Mouse (Mus musculus) gastrocnemius, postnatal 25 days (tissue): ENCODE results near the gene Cpeb4. TPM values are rescaled to one million over a fixed set of nuclear protein-coding genes. Genes with fewer than 3 reads are reported as not detected.

Experiments
- DNase-seq: peaks from one replicate; pipeline ENCODE4 v3.0.0; 2022
- total RNA-seq, 2 experiments: library from RNA; stranded (reverse); gene quantifications; 1 replicate in 1 of 2; 2 replicates in 1 of 2; pipeline ENCODE4 v1.2.3; 2021

Gene Cpeb4
- total RNA-seq, 2 experiments from 2014 or later: 65.3 to 91.5 TPM

DNA sequence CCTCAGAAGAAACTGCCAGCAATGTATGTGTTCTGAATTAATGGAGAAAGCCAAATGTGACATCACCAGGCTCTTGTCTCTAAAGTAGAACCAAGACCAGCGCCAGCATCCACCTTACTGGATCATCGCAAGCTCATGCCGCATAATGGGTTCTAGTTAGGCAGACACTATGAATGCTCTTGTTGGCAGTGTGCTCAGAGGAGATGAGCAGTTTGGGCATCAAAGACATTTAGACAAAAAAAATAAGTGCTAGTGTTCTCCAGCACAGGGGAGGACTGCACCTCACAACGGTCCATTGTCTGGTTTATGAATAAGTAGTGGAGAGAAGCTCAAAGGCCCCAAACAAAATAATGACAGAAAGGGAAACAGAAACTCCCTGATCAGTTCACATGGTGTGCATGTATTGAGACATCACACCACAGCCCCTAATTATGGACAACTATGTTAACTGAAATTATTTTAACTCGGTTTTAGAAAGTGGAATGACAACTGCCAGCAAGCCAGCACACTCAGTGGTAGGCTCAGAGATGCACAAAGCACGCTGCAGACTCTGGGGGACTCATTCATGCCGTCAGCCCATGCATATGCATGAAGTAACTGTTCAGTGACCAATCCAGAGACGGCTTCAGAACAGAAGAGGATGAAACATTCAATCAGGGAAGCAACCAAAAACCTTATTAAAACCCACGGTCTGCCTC is 25.1 kb upstream of the Cpeb4 start:
- DNase-seq: no peak

DNA sequence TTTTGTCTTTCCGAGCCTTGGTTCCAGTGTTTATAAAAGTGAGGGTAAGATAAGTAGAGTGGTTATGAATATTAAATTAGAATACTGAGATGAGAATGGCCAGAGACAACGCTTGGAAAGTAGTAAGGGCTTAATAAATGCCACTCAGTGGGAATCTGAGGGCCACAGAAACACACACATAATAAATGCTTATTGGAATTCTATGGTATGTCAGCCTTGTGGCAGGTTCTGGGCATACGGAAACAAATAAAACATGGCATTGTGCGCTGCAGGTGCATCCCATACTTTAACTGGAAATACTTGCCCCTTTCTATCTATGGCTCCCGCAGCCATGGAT is 24.6 kb upstream of the Cpeb4 start:
- no peak for DNase-seq

DNA sequence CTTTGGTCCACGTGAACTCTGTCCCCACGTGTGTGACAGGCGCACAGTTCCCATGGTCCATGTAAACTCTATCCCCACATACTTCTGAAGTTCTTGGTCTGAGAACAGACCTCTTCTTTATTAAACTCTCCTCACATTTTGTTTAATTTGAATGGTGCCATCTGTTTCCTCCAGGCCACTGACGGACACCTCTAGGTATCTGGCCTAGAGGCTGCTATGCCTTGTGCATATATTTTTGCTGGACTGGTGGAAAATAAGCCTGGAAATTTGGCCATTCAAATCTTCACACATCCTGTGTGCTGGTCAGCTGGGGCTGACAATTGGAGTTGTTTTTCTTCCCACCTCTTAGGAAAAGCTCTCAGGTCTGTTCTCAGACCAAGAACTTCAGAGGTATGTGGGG is 23.3 kb upstream of the Cpeb4 start:
- no peak for DNase-seq

DNA sequence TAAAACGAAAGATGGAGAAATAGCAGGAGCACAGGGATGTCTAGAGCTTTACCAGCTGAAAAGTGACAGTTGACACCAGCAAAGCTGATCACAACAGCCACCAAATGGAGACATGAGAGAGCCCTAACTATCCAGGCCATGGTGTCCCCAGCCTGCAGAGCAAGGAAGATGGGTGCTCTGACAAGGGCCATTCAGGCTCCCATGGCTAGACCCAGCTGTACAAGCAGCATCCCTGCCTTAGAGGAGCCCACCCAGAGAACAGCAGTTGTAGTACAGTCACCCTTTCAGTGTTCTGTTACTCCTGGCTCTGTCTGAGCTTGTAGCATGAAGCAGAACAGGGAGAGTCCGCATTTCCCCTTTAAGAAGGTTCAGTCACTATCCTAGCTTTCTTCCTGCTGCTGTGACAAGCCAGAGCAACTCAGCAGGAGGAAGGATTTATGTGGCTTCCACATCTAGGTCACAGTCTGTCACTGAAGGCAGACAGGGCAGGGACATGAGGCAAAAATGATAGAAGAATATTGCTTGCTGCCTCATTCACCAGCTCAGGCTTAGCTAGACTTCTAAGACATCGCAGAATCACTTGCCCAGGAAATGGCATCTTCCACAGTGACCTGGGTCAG is 21.7 kb upstream of the Cpeb4 start:
- no peak for DNase-seq

DNA sequence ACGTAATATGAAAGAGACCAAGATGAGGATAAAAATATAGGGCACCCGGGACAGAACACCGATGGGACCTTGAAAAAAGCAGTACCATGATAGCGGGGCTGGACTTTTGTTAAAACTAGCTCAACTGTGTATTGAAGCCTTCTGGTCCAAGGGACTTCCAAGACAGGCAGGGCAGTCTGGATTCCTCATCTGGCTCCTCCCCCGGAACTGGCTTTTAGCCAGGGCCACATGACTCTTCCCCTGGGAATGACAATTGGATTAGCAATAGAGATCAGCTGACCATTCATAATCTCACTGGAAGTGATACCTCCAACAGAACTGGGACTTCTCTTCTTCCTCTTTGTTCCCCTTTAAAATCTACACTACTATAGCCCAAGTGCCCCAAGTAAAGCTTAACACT is 21.0 kb upstream of the Cpeb4 start:
- DNase-seq: peak; percentile 39

DNA sequence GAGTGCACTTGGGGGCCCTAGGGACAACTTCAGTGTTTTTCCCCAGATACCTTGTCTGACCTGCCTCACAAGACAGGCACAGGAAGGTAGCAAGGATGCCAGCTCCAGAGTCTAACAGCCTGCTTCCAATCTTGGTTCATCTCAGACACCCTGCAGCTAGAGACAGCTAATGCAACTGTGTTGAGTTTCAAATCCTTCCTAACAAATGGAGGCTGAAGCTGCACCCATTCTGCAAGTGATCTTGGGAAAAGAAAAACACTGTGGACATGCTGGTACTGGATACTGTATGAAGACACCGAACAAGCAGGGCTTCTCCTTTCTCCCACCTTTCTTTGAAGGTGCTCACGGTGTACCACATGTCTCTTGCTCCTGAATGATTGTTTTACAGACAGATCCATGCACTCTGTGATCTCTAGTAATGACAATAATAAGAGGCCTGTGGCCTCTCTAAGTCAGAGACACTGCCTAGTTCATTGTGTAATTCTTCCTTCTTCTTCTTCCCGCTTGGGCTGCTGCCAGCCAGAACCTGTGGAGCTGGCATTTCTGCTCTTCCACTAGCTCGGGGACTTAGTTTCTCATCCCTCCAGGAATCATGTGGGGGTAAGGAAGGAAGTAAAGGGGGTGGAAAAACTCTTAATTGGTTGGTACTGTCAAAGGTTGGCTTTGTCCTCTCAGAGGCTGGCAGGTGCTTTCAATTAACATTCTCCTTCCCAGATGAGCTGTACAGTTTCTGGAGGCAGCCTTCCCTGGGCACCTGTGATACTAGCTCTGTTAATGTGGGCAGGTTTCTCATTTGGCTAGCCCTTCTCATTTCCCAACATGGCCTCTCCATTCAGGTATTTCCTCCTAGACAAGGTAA is 20.1 kb upstream of the Cpeb4 start:
- DNase-seq: no peak

DNA sequence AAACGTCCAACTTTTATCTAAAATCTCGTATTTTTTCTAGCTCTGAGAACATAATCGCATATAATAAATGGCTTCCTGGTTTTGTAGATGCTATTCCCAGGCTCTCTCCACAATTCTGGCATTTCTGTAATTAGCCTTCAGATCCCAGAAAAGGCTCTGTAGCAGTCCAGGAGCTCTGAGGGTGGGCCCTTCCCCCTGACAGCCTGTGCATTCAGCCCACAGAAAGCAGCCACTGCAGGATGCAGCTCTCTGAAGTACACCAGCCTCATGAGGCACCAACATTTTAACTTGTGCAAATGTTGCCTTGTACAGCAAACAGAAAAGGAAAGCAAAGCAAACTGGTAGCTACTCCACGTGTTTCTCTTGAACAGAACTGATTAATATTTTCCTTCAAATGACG is 17.1 kb upstream of the Cpeb4 start:
- no peak for DNase-seq

DNA sequence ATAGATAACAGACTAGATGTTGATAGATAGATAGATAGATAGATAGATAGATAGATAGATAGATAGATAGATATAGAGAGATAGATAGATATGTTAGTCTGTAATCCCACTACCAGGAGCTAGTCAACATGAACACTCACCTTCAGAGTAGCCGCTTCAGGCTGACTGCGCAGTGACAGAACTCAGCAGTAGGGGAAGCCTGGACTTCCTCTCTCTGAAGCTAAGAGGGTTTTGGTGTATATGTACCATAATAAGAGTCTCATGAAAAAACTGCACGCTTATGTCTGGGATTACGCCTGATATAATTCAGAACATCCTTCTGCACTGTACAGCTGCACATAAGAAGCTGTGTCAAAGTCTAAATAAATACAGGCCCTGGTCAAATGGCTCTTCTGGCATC is 14.5 kb upstream of the Cpeb4 start:
- DNase-seq: no peak

DNA sequence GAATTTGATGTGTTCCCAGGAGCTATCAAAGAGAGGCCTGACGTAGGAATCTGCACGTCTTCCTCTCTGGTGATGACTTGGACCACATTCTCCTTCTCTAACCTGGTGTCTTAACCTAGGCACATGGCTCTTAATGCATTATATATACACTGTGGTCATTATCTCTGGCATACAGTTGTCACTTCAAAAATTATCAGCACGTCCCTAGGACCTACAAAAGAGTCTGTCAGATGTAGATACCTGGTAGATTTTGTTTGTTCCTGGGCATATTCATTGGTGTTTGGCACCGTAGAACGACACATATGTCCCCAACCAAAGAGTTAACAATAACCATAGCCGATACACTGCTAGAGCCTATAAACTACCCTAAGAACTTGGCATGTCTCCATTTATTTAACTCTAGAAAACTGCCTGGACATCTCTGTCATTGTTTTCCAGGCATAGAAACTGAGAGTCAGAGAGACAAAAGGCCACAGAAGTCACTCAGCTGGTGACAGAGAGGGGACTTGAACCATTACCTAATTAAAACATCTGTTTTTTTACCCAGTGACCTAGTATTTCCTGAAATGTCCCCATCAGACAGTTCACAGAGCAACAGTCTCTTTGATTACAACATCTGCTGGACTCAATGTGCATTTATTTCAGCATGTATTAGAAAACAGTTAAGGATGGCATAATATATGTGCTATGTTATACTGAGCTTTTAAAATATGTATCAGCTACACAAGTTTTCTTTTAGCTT is 10.7 kb upstream of the Cpeb4 start:
- DNase-seq: no peak

DNA sequence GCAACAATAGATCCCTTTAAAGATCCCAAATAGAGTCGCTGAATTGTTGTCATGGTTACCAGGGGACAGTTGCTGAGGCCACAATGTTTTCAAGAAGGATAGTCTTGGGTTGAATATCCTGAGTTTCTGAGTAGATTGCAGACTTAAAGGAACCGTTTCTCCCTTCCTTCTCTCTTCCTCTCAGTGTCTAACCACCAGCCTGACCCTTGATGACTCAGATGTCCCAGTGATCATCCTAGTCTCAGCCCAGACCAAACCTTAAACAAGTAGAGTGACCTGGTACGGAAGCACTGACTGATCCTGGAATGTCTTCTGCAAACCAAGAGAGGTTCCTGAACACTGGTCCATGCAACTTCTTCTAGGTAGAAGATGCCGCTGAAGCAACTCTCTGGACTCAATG is 4.0 kb upstream of the Cpeb4 start:
- DNase-seq: no peak

DNA sequence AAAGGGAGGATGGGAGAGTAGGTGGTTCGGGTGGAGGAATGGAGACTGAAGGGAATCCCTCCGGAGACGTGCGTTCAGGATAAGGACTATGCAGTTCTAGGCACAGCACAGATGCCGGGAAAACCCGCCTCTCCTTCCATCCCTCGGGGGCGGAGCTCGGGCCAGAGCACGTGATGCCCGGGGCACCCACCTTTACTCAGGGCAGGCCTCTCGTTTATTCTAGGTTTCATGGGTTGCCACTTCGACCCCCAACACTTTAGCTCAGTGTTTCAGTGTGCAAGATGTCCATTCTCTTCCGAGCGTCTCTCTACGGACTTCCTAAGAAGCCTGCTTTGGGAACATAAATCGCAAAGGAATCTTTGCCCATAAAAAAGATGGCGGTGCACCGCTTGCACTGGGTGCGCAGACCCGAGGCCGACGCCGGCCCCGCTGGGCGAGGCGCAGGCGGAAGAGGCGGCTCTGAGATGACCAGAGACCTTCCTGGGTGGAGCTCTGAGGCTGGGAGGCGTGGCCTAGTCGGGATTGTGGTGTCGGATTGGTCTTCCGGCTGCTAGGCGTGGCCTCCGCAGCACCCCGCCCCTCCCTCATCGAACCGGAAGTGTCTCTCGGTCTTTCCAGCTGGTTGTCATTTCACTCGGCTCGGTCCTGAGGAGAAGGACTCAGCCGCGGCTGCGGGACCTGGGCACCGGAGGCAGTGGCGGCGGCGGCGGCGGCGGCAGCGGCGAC is 1.6 kb upstream of the Cpeb4 start:
- peak; percentile 99 for DNase-seq

DNA sequence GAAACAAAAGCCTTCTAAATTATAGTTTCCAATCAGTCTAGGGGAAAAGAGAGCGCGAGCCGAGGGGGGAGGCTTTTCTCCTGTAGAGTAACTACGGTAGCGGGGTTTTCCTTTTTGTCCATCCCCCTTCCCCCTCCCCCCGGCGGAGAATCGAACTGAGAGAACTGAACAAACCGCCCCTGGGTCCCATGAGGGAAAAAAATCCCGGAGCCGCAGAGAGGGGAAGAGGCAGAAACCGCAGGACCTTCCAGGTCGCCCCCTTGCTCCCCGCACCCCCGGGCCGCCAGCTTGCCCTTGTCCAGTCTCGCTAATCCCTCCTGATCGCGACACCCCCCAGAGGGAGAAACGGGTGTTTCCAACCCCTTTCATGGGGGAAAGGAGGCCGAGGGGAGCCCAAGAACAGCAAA is 873 bp upstream of the Cpeb4 start:
- DNase-seq: peak; percentile 38

DNA sequence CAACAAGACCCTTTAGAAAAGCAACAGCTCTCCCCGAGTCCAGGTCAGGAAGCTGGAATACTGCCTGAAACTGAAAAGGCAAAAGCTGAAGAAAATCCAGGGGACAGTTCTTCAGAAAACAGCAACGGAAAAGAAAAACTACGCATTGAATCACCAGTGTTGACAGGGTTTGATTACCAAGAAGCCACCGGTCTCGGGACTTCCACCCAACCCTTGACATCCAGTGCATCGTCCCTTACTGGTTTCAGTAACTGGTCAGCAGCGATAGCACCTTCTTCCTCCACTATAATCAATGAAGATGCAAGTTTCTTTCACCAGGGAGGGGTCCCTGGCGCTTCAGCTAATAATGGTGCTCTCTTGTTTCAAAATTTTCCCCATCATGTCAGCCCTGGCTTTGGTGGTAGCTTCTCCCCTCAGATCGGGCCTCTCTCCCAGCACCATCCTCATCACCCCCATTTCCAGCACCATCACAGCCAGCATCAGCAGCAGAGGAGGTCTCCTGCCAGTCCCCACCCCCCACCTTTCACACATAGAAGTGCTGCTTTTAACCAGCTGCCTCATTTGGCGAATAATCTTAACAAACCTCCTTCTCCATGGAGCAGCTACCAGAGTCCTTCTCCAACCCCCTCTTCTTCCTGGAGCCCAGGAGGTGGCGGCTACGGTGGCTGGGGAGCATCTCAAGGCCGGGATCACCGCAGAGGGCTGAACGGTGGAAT is 693 bp downstream of the Cpeb4 start:
- no peak for DNase-seq

DNA sequence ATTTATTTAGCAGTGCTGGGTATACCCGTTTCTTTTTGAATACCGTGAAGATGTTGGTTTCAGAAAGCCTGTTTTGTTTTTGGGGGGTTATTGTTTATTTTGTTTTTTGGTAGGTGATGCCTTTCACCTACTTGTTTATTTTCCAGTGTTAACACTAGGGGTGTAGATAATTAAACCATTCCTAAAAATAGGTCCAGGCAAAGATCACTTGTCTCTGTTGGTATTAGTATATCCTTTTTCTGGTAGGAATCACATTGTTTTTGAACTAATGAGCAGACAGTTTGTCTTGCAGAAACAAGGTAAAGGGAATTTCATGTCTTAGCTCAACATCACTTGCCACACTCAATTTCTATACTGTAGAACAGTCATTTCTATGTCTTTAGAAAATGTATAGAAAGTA is 2.1 kb downstream of the Cpeb4 start:
- no peak for DNase-seq

DNA sequence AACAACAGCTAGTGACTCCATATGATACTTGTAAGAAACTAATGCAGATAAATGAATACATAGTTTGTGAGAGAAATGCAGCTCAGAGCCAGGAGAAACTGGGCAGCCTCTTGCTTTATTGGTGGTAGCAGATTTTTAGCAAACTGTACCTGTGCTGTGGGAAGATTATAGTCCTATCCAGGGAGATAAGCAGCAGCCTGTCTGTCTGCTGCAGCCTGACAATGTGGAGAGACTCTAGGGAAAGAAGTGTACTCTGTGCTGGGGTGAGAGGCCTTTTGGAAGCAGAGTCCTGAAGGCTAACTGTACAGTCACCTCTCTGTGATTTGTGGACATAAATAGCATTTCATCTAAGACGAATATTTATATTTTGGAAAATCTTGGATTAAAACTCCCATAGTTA is 11.7 kb downstream of the Cpeb4 start:
- no peak for DNase-seq

DNA sequence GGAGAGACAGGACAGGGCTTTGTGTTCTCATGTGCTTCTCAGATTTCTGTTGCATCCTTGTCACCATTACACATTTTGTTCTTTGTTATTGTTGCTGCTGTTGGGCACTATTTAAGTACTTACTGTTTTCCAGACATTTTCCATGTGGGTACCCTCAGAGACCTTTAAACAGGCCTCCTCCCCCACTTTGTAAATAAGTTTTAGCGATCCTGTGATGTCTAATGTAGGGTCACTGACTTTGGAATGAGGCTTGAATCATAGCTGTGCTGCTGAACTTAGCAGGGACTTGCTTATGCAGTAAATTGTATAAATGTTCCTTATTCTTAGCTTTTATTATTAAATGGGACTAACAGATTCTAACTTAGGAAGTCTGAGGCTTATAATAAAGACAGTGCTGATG is 13.8 kb downstream of the Cpeb4 start:
- no peak for DNase-seq

DNA sequence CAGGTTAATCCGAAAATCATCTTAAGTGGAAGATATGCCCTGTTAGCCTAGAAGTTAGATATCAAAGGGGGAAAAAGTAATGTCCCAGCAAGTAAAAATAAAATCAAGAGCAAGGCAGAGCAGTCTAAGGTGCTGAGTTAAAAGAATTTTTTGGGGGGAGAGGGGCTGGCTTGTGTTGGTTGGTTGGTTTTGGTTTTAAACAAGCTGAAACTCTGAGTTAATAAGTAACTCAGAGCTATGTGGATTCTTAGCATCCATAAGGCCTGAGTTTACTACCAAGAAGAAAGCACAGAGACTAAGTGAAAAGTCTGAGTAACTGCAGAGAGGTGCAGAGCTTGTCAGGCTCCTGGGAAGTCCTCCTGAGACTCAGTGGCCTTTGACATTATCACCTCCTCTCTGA is 16.2 kb downstream of the Cpeb4 start:
- DNase-seq: no peak

DNA sequence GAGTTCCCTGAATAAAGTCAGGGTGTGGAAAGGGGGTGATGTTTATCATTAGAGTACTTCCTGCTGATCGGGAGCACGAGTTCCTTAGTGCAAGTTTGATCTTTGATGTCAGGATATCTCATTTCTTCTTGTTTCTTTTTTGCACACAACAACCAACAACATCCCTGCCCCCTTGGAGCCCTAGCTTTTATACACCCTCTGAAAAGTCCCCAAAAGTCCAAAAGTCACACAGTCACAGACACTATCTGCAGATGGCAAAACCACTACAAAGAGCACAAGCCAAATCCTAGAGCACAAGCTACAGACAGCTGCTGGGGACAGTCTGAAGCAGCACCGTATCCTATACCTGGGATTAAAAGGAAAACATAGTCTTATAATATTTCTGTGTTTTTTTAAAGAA is 20.1 kb downstream of the Cpeb4 start:
- no peak for DNase-seq

DNA sequence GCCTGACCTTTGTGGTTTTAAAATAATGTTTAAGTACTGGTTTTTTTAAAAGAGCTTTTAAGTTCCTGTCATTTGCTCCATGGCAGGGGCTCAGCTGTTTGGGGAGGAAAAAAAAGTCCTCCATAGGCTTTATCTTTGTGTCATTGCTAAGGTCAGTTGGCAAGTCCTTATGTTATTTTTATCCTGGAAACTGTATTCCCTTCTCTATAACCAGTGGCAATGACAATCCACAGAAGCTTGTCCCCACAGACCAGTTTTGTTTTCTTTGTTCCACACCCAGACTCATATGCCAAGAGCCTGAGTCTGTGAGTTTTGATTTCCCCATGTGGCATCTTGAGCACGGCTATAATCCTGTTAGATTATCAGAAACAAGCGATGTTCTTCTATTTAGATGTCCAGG is 21.6 kb downstream of the Cpeb4 start:
- no peak for DNase-seq

DNA sequence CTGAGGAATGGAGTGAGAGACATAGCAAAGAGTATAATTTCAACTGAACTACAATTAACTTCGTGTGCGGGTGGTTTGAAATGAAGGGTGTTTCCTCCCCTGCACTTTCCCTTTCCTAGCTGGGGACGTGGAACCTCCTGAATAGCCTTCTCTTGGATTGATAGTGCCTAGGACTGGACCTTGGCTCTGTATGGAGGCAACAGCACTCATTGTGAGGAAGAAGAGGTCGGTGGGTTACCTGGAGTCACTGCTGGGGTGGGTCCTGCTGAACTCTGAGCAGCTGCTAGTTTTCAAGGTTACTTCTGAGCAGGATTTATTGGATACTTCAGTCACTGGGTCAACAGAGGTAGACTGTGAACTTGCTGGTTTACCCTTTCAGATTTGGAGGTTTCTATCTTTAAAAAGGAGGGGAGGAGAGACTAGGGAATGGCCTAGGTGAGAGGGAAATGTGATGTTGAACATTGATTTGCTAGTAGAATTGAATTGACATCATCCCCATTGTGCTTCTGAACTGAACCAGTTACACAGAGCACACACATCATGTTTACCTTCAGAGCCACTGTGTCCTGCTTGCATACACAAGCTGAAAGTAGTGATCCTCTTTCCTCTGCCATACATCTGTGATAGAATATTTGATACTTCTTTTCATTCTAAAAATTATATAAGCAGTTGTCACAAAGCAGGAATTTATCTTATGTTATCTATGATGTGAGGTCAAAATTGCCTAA is 24.2 kb downstream of the Cpeb4 start:
- no peak for DNase-seq

DNA sequence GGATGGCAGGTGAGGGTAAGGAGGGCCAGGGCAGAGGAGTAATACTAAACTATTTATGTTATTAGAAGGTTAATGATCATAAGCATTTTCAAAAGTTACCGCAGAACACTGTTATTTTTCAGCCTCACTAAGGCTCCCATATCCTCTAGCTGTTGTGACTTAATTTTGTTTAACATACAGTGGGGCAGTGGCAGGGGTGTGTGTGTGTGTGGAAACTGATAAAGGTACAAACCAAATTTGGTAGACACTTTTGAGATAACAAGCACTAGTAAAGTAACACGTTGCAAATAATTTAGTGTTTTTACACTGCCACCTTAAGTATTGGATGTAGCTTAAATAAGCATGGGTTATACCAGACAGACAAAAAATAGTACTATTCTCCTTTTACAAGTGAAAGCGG is 24.9 kb downstream of the Cpeb4 start:
- DNase-seq: no peak
